Mouse (Mus musculus) neural tube, postnatal 0 days (tissue): ENCODE results near the gene Gpld1. TPM values are rescaled to one million over a fixed set of nuclear protein-coding genes. Genes with fewer than 3 reads are reported as not detected.

ENCODE experiments used
- polyA plus RNA-seq: library from polyadenylated mRNA; unstranded; fragments of >200 nt; fragmentation: Nextera tagmentation; extraction: Ambion mirVana; gene quantifications from 2 replicates; pipeline ENCODE4 v1.2.1, GENCODE M21; 2015

Gene Gpld1
- polyA plus RNA-seq = 3.1 and 3.6 TPM in 2 replicates

GRCm38 (mm10) chr13:24942512-24943282 is at the start of gene Gpld1:
Gene Gpld1 (plus strand): TSS chr13:24943152.

GRCm38 (mm10) chr13:24937108-24937838 is 5.7 kb upstream of the Gpld1 start, which contains the start of gene Aldh5a1:
Gene Aldh5a1 (minus strand): TSS chr13:24937661.

DNA sequence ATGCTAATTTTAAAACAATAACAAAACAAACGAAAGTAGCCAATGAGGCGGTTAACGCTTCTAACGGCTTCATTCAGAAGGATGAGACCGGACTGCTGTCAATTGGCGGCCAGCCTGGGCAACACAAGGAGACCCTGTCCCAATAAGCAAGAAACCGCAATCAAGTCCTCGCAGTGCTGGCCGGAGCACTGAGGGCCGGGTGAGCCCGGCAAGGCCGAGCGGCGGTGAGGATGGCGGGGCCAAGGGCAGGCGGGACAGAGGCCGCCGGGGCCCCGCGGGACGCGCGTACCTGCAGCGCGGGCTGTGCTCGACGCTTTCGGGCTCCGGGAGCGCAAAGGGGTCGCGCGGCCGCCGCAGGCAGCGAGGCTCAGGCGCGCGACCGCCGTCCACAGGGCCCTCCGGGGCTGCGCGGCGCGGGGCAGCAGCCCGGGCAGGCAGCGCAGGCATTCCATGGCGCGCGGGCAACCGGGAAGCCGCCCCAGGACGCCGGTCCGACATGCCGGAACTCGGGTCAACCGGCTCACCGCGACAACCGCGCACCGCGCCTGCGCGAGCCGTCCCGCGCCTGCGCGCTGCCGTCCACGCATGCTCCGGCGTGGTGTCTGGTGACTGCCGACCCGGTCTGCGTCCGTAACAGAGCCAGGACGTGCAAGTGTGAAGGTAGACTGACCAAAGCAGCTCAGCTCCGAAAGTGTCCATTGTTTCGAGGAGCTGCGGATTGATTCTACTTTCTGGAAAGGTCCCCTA is 77.0 kb downstream of the Gpld1 start, which contains the start of gene Mrs2:
TSS of gene Mrs2 (minus strand) at position 587 of the 747 bp plus-strand sequence.

Other genes with a start within 250 kb of the Gpld1 start
- not detected in 2 replicates for gene Armh2, start 201.9 kb upstream of the Gpld1 start, polyA plus RNA-seq
- gene Gmnn, start 181.2 kb upstream of the Gpld1 start, polyA plus RNA-seq = 13.3 and 14.0 TPM in 2 replicates
- gene BC005537, start 141.5 kb upstream of the Gpld1 start, polyA plus RNA-seq = 16.6 and 18.7 TPM in 2 replicates
- 76.4 and 85.4 TPM in 2 replicates for gene Acot13, start 111.6 kb upstream of the Gpld1 start, polyA plus RNA-seq
- gene Tdp2, start 111.5 kb upstream of the Gpld1 start, polyA plus RNA-seq = 29.5 TPM in 2 replicates
- 6.2 and 7.8 TPM in 2 replicates for gene D130043K22Rik, start 98.0 kb upstream of the Gpld1 start, polyA plus RNA-seq
- 18.9 and 20.0 TPM in 2 replicates for gene Aldh5a1, start 5.5 kb upstream of the Gpld1 start, polyA plus RNA-seq
- gene Mrs2, start 77.2 kb downstream of the Gpld1 start, polyA plus RNA-seq = 12.9 and 16.1 TPM in 2 replicates
- gene Dcdc2a, start 112.9 kb downstream of the Gpld1 start, polyA plus RNA-seq = 2.5 and 4.1 TPM in 2 replicates